Mouse (Mus musculus) right cerebral cortex, adult 2 months (tissue): ENCODE measurements around the gene Efcab3.

Source experiments
- DNase-seq, 2 experiments: peaks; one replicate each; pipeline ENCODE4 v3.0.0; 2021 to 2022; ENCODE audit warnings: low spot score in 2 of 2

Gene Efcab3

GRCm38 (mm10) chr11:105146593-105146992 lies 83.2 kb downstream of the Efcab3 start, which contains the start of gene Gm10842:
Gene Gm10842 (plus strand): TSS chr11:105146893.
- no peak for DNase-seq

DNA sequence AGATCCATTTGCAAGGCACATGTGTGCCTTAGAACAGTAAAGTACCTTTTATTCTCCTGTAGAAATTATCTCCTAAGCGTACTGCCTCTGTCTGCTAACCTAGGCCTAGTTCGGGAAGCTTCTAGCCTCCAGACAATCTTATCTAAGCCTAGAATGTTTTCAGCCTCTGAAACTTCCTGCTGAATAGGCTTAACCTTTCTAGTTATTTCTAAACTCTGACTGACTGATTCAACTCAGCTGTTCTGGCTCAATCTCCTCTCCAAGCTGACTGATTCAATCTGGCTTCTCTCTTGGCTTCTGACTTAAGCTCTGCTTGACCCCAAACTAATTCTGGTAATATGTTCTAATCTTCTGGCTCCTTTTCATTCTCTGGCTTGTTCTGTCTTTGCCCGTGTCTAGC lies 86.0 kb downstream of the Efcab3 start:
- no peak for DNase-seq

DNA sequence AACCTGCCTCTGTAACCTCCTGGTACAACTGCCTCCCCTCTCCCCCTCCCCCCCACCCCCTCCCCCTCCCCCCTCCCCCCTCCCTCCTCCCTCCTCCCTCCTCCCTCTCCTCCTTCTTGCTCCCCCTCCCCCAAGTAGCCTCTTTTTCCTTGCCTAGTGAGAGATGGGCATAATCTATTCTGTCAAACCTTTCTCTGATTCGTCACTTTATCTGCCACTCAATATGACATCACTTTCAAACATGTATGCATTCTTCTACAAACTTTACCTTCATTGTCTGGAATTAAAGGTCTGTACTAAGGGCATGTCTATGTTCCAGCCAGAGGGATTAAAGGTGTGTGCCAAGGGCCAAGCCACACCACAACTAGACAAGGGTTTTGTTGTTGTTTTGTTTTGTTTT lies 86.4 kb downstream of the Efcab3 start:
- no peak for DNase-seq

DNA sequence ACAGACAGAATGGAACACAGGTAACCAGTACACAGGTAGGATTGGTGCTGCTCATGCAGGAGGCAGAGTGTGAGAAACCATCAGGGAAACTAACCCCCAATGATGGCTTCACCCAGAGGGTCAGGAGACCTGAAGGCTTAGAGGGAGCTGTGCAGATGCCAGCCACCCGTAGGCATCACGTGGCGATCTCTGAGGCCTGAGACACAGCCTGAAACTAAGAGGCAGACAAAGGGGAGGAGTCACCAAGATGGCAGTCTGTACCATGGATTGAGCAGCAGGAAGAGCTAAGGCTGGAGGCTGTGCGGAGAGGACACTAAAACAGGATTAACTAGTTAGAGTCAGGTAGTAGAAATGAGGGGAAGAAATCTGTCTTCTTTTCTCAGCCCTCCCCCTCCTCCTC lies 87.3 kb downstream of the Efcab3 start:
- no peak for DNase-seq

DNA sequence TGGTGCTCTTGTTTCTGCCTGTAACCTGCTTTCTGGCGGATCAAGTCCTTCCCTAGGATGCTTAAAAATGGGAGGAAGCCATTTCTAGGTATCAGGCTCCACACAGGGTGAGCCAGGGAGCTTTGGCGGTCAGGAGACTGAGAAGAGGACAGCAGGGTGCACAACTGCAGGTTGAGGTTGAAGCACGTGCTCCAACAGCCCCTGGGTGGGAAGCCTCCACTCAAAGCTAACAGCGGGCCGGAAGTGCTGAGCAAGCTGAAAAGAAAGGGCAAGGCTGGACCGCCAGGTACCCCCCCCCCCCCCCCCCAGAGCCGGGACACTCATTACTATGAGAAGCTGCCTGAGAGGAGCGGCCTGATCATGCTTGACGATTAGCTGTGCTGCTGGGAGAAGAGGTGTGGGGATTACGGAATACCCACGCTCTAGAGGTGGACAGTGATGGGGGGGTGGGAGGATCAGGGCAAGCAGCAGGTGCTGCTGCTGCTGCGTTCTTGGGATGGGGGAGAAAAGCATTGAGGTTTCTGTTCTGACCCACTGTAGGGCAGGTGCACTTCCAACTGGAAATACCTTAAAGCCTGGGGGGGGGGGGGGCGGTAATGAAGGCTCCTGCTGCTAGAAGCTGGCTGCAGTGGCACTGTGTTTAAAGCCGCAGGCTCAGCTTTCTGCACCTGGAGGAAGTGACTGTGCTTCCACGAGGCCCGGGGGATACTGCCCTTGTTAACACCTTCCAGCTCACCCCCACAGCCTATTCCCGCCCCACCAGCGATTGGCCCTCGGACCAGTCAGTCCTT lies 88.0 kb downstream of the Efcab3 start:
- DNase-seq = no peak

DNA sequence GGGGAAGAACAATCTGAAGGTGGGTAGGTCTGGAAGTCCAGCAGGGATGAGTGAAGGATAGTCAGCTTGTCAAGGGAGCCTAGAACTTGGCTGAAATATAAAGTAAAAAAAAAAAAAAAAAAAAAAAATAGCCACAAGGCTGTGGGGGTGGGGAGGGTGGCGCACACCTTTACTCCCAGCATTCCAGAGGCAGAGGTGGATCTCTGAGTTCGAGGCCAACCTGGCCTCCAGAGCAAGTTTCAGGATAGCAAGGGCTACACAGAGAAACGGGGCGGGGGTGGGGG lies 88.6 kb downstream of the Efcab3 start:
- no peak for DNase-seq

DNA sequence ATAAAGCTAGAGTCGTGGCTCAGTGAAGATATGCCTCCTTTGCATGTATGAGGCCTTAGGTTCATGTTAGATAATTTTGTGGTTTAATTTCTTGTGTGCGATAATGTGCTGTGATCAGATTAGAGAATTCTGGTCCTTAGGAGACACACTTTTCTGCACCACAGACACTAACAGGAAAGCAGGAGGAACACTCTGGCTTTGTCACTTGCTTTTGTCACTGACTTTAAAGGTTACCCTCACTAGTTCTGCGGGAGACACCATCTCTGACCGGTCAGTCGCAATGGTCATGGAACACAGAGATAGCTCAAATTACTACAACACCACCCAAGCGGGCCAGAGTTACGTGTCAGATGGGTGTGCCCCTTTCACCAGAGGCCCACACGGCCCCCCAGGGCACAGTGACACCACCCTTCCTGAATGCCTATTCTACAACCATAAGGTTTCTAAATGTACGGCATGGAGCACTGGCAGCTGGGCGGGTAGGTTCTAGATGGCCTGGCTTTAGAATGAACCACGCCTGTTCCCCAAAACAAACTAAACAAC lies 89.0 kb downstream of the Efcab3 start:
- no peak for DNase-seq

GRCm38 (mm10) chr11:105153068-105153833 lies 89.9 kb downstream of the Efcab3 start:
- DNase-seq = no peak

GRCm38 (mm10) chr11:105155915-105156314 lies 92.5 kb downstream of the Efcab3 start:
- DNase-seq = no peak

DNA sequence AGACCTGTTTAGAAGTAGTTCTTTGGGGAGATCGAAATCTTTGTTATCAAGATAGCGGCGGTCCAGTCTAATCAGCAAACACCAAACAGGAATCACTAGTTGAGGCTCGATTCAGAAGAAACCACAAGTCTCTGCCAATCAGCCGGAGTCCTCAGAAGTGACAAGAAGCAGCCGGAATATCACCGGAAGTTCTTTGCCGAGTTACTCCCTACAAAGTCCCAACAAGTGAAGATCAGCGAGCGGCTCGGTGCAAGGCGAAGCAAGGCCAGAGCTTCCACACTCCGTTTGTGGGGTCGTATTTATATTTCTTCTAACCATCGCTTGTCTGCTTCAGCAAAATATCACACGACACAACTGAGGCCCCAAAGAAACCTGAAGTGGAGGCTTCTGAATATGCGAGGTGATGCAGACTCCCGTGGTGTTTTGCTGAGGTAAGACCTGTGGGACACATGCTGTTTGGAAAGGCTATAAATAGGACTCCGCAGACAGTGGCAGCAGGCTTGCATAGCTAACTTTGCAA lies 93.4 kb downstream of the Efcab3 start:
- DNase-seq = no peak

DNA sequence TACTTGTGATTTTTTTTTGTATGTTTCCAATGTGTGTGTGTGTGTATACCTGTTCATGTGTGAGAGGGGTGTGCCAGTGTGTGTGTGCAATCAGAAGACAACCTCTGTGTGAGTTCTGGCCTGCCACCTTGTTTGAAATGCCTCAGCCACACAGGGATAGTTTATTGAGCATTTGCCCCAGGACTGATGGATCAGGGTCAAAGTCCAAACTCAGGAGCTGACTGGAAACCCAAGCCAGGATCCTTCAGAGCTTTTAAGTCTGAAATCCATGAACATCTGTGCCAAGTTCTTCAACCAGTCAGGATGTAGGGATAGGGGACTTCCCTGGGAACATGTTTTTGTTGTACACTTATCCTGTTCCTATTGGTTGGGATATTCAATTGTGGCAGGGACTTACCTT lies 94.7 kb downstream of the Efcab3 start:
- DNase-seq = no peak

- DNase-seq = no peak
Observed at GRCm38 (mm10) chr11:105159673-105160360, 96.4 kb downstream of the Efcab3 start.

- no peak for DNase-seq
Observed at GRCm38 (mm10) chr11:105161411-105161810, 98.0 kb downstream of the Efcab3 start.

GRCm38 (mm10) chr11:105164516-105165510 lies 101.4 kb downstream of the Efcab3 start:
- DNase-seq = no peak

- no peak for DNase-seq
Observed at GRCm38 (mm10) chr11:105166780-105167179, 103.4 kb downstream of the Efcab3 start.
